Mouse (Mus musculus) spleen, adult 2 months (tissue): ENCODE measurements around the gene Rhbdd1.

Experiments used
- CTCF ChIP-seq: fragments of 200-500 bp; IDR thresholded peaks from 2 replicates; pipeline ENCODE4 v1.5.1; 2011; ENCODE audit warnings: mild to moderate bottlenecking, inconsistent platforms; ENCODE audit not compliant: insufficient read depth, insufficient read length, insufficient replicate concordance; ENCODE audit errors: extremely low read depth
- POLR2A ChIP-seq: fragments of 200-500 bp; IDR thresholded peaks from 2 replicates; pipeline ENCODE4 v1.6.1; 2011; ENCODE audit warnings: low read depth, low read length, inconsistent platforms

- no peak for TF ChIP-seq CTCF
- TF ChIP-seq POLR2A: no peak
These were observed 91.5 kb downstream of the Rhbdd1 start for GRCm38 (mm10) chr1:82407786-82408185.
